ENCODE assay signal across 16 mouse cellular contexts in the genomic region with DNA sequence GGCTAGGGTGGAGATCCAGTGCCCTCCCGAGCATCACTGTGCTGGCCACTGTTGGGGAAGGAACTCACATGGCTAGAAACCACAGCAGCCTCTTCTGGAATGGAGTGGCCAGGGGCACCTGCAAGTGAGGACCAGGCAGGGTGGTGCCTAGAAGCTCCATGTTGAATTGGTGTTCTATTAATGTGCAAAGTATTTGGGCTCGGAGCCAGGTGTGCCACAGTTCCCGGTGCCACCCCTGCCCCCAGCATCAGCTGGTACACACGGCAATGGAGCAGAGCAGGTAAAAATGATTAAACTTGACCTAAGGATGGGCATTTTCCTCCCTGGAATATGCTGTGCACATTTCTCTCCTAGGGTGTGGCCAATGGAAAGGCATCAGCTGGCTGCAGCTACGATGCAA. TPM values are rescaled to one million over a fixed set of nuclear protein-coding genes. Genes with fewer than 3 reads are reported as not detected.
DNase-seq lines count a peak whose midpoint lies in the region; ATAC-seq lines count a peak whose summit lies in the region.
"Had no signal": no experiment of that assay in that cellular context is flagged by ENCODE, and none has a peak within 500 bp of the region (broad histone marks: within the 10 kb centered on the region; RNA-seq: fewer than 3 reads in every experiment).

No protein-coding gene starts in this region.

- no peaks in the 10 kb centered on the region for H3K27me3 ChIP-seq in kidney, embryonic 15.5 days
- H3K27me3 ChIP-seq: embryonic facial prominence, embryonic 12.5 days; forebrain, embryonic 15.5 days; heart, embryonic 13.5 days; hindbrain, embryonic 13.5 days had no signal

- H3K9me3 ChIP-seq in kidney, embryonic 15.5 days (replicated peaks): no peaks in the 10 kb centered on the region
- H3K9me3 ChIP-seq: embryonic facial prominence, embryonic 12.5 days; forebrain, embryonic 15.5 days; heart, embryonic 13.5 days; hindbrain, embryonic 13.5 days had no signal

- H3K4me3 ChIP-seq in kidney, embryonic 15.5 days (replicated peaks): no peak overlapping the region
- H3K4me3 ChIP-seq: embryonic facial prominence, embryonic 12.5 days; forebrain, embryonic 15.5 days; heart, embryonic 13.5 days; hindbrain, embryonic 13.5 days had no signal

- no peak overlapping the region for H3K27ac ChIP-seq in kidney, embryonic 15.5 days
- H3K27ac ChIP-seq: embryonic facial prominence, embryonic 12.5 days; forebrain, embryonic 15.5 days; heart, embryonic 13.5 days; hindbrain, embryonic 13.5 days; hindbrain, postnatal 0 days had no signal

- WGBS in kidney, embryonic 15.5 days: 84% methylated on average over 5 of the region's 5 CpGs

- no peak for ATAC-seq in kidney, embryonic 15.5 days (replicated peaks; ENCODE audit: low FRiP score)
- ATAC-seq: forebrain, embryonic 15.5 days; hindbrain, postnatal 0 days had no signal

- H3K36me3 ChIP-seq in kidney, embryonic 15.5 days: no peaks in the 10 kb centered on the region
- H3K36me3 ChIP-seq: embryonic facial prominence, embryonic 12.5 days; forebrain, embryonic 15.5 days; hindbrain, embryonic 13.5 days had no signal

- H3K9ac ChIP-seq in kidney, embryonic 15.5 days: no peak overlapping the region
- H3K9ac ChIP-seq: embryonic facial prominence, embryonic 12.5 days; forebrain, embryonic 15.5 days; heart, embryonic 13.5 days; hindbrain, embryonic 13.5 days had no signal

- H3K4me2 ChIP-seq in kidney, embryonic 15.5 days: no peak overlapping the region
- H3K4me2 ChIP-seq: embryonic facial prominence, embryonic 12.5 days; forebrain, embryonic 15.5 days; heart, embryonic 13.5 days; hindbrain, embryonic 13.5 days had no signal

- peak; percentile 21 for DNase-seq in kidney, adult 18-20 months
- DNase-seq in kidney, postnatal 10 days: peak; percentile 50
- DNase-seq in kidney, adult 8-10 months: no peak
- DNase-seq in kidney, postnatal 36 days: peak; percentile 48 to 51
- no peak for DNase-seq in cerebellum, adult 18-20 months
- DNase-seq: adrenal gland, postnatal 10 days; cerebellum, adult 11 months; cerebellum, adult 9-10 months; cerebellum, postnatal 25 days; gastrocnemius, postnatal 10 days had no signal

- peaks cover 81% of the 10 kb centered on the region for H3K4me1 ChIP-seq in kidney, embryonic 15.5 days
- H3K4me1 ChIP-seq: forebrain, embryonic 15.5 days had no signal

RNA-seq across cellular contexts. Expression of a gene that starts 14.0 kb away (rescaled TPM):
- 17.1 and 17.3 TPM in 2 replicates for polyA plus RNA-seq in kidney, embryonic 15.5 days (2015; fragmentation: Nextera tagmentation; extraction: Ambion mirVana)

RNA-seq across cellular contexts. Expression of a gene that starts 54.2 kb away (rescaled TPM):
- 80.6 and 92.5 TPM in 2 replicates for polyA plus RNA-seq in kidney, embryonic 15.5 days (2015; fragmentation: Nextera tagmentation; extraction: Ambion mirVana)

Comparison
In these comparisons a context has a peak if more than half of its experiments do, and no peak if none do; other contexts are left out.
1. DNase-seq: peak in kidney, adult 18-20 months (single experiment), kidney, postnatal 10 days (single experiment) and kidney, postnatal 36 days (2 of 2); none in kidney, adult 8-10 months (0 of 2) and cerebellum, adult 18-20 months (0 of 2).